Mouse (Mus musculus): Measurements from ENCODE around the gene 1110051M20Rik. TPM values are rescaled to one million over a fixed set of nuclear protein-coding genes. Genes with fewer than 3 reads are reported as not detected.

1110051M20Rik gene
- total and polyA plus RNA-seq, 2 experiments from 2014 or later, result 158 to 171 TPM

- 69% methylated on average over 8 of the region's 8 CpGs for WGBS
- no peaks in the 10 kb centered on the region for H3K9me3 ChIP-seq (ENCODE audit: low read length)
- H3K4me3 ChIP-seq (ENCODE audit: low read depth, low read length), result no peak overlapping the region
- no peak overlapping the region for H3K9ac ChIP-seq (replicated peaks; ENCODE audit: low read length, poor library complexity, severe bottlenecking)
- H3K36me3 ChIP-seq (ENCODE audit: insufficient read depth, low read length), result no peaks in the 10 kb centered on the region
- ATAC-seq (ENCODE audit: low FRiP score), result no peak
- H3K4me1 ChIP-seq (ENCODE audit: insufficient read depth, low read length), result no peaks in the 10 kb centered on the region
- H3K27ac ChIP-seq (ENCODE audit: low read depth, low read length), result no peak overlapping the region
- no peak overlapping the region for H3K4me2 ChIP-seq (ENCODE audit: low read depth, low read length, poor library complexity, severe bottlenecking)
- no peak for TF ChIP-seq CTCF (IDR thresholded peaks at IDR 0.05)
- H3K27me3 ChIP-seq (ENCODE audit: insufficient read depth, low read length), result no peaks in the 10 kb centered on the region
- no peak for DNase-seq (ENCODE audit: low spot score)
Observed at GRCm38 (mm10) chr2:91452658-91453057, 8.2 kb upstream of the 1110051M20Rik start.

GRCm38 (mm10) chr2:91450316-91450715 is 5.8 kb upstream of the 1110051M20Rik start:
- H3K27ac ChIP-seq (ENCODE audit: low read depth, low read length), result no peak overlapping the region
- H3K4me3 ChIP-seq (ENCODE audit: low read depth, low read length), result no peak overlapping the region
- 79% methylated on average over 9 of the region's 9 CpGs for WGBS
- no peaks in the 10 kb centered on the region for H3K27me3 ChIP-seq (ENCODE audit: insufficient read depth, low read length)
- DNase-seq (ENCODE audit: low spot score) (no peak), ATAC-seq (ENCODE audit: low FRiP score) (no peak)
- H3K9ac ChIP-seq (replicated peaks; ENCODE audit: low read length, poor library complexity, severe bottlenecking), result no peak overlapping the region
- H3K4me1 ChIP-seq (ENCODE audit: insufficient read depth, low read length), result no peaks in the 10 kb centered on the region
- H3K4me2 ChIP-seq (ENCODE audit: low read depth, low read length, poor library complexity, severe bottlenecking), result no peak overlapping the region
- no peak for TF ChIP-seq CTCF (IDR thresholded peaks at IDR 0.05)
- H3K9me3 ChIP-seq (ENCODE audit: low read length), result no peaks in the 10 kb centered on the region
- no peaks in the 10 kb centered on the region for H3K36me3 ChIP-seq (ENCODE audit: insufficient read depth, low read length)

- Histone ChIP-seq H3K36me3 (ENCODE audit: insufficient read depth, low read length) (no peaks in the 10 kb centered on the region), H3K4me3 (ENCODE audit: low read depth, low read length) (no peak overlapping the region), H3K27me3 (ENCODE audit: insufficient read depth, low read length) (no peaks in the 10 kb centered on the region), H3K4me1 (ENCODE audit: insufficient read depth, low read length) (no peaks in the 10 kb centered on the region), H3K9ac (replicated peaks; ENCODE audit: low read length, poor library complexity, severe bottlenecking) (no peak overlapping the region), H3K4me2 (ENCODE audit: low read depth, low read length, poor library complexity, severe bottlenecking) (no peak overlapping the region), H3K27ac (ENCODE audit: low read depth, low read length) (no peak overlapping the region), H3K9me3 (ENCODE audit: low read length) (no peaks in the 10 kb centered on the region)
- no peak for DNase-seq (ENCODE audit: low spot score)
- no peak for TF ChIP-seq CTCF (IDR thresholded peaks at IDR 0.05)
- ATAC-seq (ENCODE audit: low FRiP score), result no peak
- 60% methylated on average over 1 of the region's 1 CpGs for WGBS
Observed at GRCm38 (mm10) chr2:91449662-91450061, 5.2 kb upstream of the 1110051M20Rik start.

- H3K9ac ChIP-seq (replicated peaks; ENCODE audit: low read length, poor library complexity, severe bottlenecking), result no peak overlapping the region
- no peaks in the 10 kb centered on the region for H3K9me3 ChIP-seq (ENCODE audit: low read length)
- WGBS, result 73% methylated on average over 1 of the region's 1 CpGs
- TF ChIP-seq CTCF (IDR thresholded peaks at IDR 0.05), result no peak
- no peak overlapping the region for H3K27ac ChIP-seq (ENCODE audit: low read depth, low read length)
- no peaks in the 10 kb centered on the region for H3K27me3 ChIP-seq (ENCODE audit: insufficient read depth, low read length)
- H3K36me3 ChIP-seq (ENCODE audit: insufficient read depth, low read length), result no peaks in the 10 kb centered on the region
- H3K4me3 ChIP-seq (ENCODE audit: low read depth, low read length), result no peak overlapping the region
- ATAC-seq (ENCODE audit: low FRiP score) (no peak), DNase-seq (ENCODE audit: low spot score) (no peak)
- H3K4me1 ChIP-seq (ENCODE audit: insufficient read depth, low read length), result 0 out of 2 replicates have a peak, but pooled peaks cover 2% of the 10 kb centered on the region
- H3K4me2 ChIP-seq (ENCODE audit: low read depth, low read length, poor library complexity, severe bottlenecking), result no peak overlapping the region
Observed at GRCm38 (mm10) chr2:91442241-91442640, 2.3 kb downstream of the 1110051M20Rik start.

- H3K36me3 ChIP-seq (ENCODE audit: insufficient read depth, low read length), result no peaks in the 10 kb centered on the region
- WGBS, result 79% methylated on average over 2 of the region's 2 CpGs
Observed at GRCm38 (mm10) chr2:91441715-91442114, 2.8 kb downstream of the 1110051M20Rik start.

GRCm38 (mm10) chr2:91440686-91441085 is 3.8 kb downstream of the 1110051M20Rik start:
- DNase-seq (ENCODE audit: low spot score) (no peak), ATAC-seq (ENCODE audit: low FRiP score) (no peak)
- Histone ChIP-seq H3K36me3 (ENCODE audit: insufficient read depth, low read length) (no peaks in the 10 kb centered on the region), H3K4me3 (ENCODE audit: low read depth, low read length) (no peak overlapping the region), H3K27me3 (ENCODE audit: insufficient read depth, low read length) (no peaks in the 10 kb centered on the region), H3K4me1 (ENCODE audit: insufficient read depth, low read length) (0 out of 2 replicates have a peak, but pooled peaks cover 2% of the 10 kb centered on the region), H3K9me3 (ENCODE audit: low read length) (no peaks in the 10 kb centered on the region), H3K4me2 (ENCODE audit: low read depth, low read length, poor library complexity, severe bottlenecking) (no peak overlapping the region), H3K27ac (ENCODE audit: low read depth, low read length) (no peak overlapping the region), H3K9ac (replicated peaks; ENCODE audit: low read length, poor library complexity, severe bottlenecking) (no peak overlapping the region)
- WGBS, result 87% methylated on average over 5 of the region's 5 CpGs
- no peak for TF ChIP-seq CTCF (IDR thresholded peaks at IDR 0.05)

More at GRCm38 (mm10) chr2:91441715-91442114, 2.8 kb downstream of the 1110051M20Rik start:
- DNase-seq (ENCODE audit: low spot score) (no peak), ATAC-seq (ENCODE audit: low FRiP score) (no peak)
- Histone ChIP-seq H3K9me3 (ENCODE audit: low read length) (no peaks in the 10 kb centered on the region), H3K4me1 (ENCODE audit: insufficient read depth, low read length) (0 out of 2 replicates have a peak, but pooled peaks cover 2% of the 10 kb centered on the region), H3K4me3 (ENCODE audit: low read depth, low read length) (no peak overlapping the region), H3K4me2 (ENCODE audit: low read depth, low read length, poor library complexity, severe bottlenecking) (no peak overlapping the region), H3K27ac (ENCODE audit: low read depth, low read length) (no peak overlapping the region), H3K9ac (replicated peaks; ENCODE audit: low read length, poor library complexity, severe bottlenecking) (no peak overlapping the region), H3K27me3 (ENCODE audit: insufficient read depth, low read length) (no peaks in the 10 kb centered on the region)
- no peak for TF ChIP-seq CTCF (IDR thresholded peaks at IDR 0.05)

Data from midbrain, postnatal 0 days (tissue).